Mouse (Mus musculus) adrenal gland, adult 18-20 months (tissue): ENCODE measurements at regions not wholly inside any gene's neighbourhood (a gene's known extent, or its start where the extent isn't known, plus 50 kb on each side); places are given as distances from the start of the nearest gene placed in this dataset.

Experiments used
- DNase-seq, 2 experiments: peaks; one replicate each; pipeline ENCODE4 v3.0.0; 2021 to 2022; ENCODE audit warnings: low spot score in 2 of 2

- no peak for DNase-seq
Observed at GRCm38 (mm10) chr6:12140596-12140995, 233.0 kb downstream of the Phf14 start.

GRCm38 (mm10) chr6:12145216-12145615 is 237.6 kb downstream of the Phf14 start:
- DNase-seq = no peak

- no peak for DNase-seq
Observed at GRCm38 (mm10) chr6:12150613-12151333, 243.2 kb downstream of the Phf14 start.

- DNase-seq = no peak
Observed at GRCm38 (mm10) chr6:12163971-12164370, 256.4 kb downstream of the Phf14 start.

- DNase-seq = no peak
Observed at GRCm38 (mm10) chr6:12168533-12168932, 260.9 kb downstream of the Phf14 start.

- DNase-seq = no peak
Observed at GRCm38 (mm10) chr6:12169431-12169830, 261.8 kb downstream of the Phf14 start.

- DNase-seq = no peak
Observed at GRCm38 (mm10) chr6:12170722-12171121, 263.1 kb downstream of the Phf14 start.

- no peak for DNase-seq
Observed at GRCm38 (mm10) chr6:12171189-12171588, 263.6 kb downstream of the Phf14 start.

GRCm38 (mm10) chr6:12177996-12178395 is 270.4 kb downstream of the Phf14 start:
- DNase-seq = no peak

GRCm38 (mm10) chr6:12180951-12181350 is 273.3 kb downstream of the Phf14 start:
- no peak for DNase-seq

- no peak for DNase-seq
Observed at GRCm38 (mm10) chr6:12210190-12210589, 302.6 kb downstream of the Phf14 start.

GRCm38 (mm10) chr6:12214526-12215177 is 307.0 kb downstream of the Phf14 start:
- DNase-seq = no peak

- DNase-seq = no peak
Observed at GRCm38 (mm10) chr6:12215178-12215553, 307.6 kb downstream of the Phf14 start.

- DNase-seq = no peak
Observed at GRCm38 (mm10) chr6:12244151-12244550, 336.5 kb downstream of the Phf14 start.

- no peak for DNase-seq
Observed at GRCm38 (mm10) chr6:12247975-12248374, 340.4 kb downstream of the Phf14 start.

- no peak for DNase-seq
Observed at GRCm38 (mm10) chr6:12248599-12248998, 341.0 kb downstream of the Phf14 start.

- DNase-seq = no peak
Observed at GRCm38 (mm10) chr6:12254507-12254906, 346.9 kb downstream of the Phf14 start.

- DNase-seq = no peak
Observed at GRCm38 (mm10) chr6:12255434-12255833, 347.8 kb downstream of the Phf14 start.

GRCm38 (mm10) chr6:12258273-12258672 is 350.7 kb downstream of the Phf14 start:
- no peak for DNase-seq

- no peak for DNase-seq
Observed at GRCm38 (mm10) chr6:12258940-12259481, 351.4 kb downstream of the Phf14 start.

GRCm38 (mm10) chr6:12259629-12260028 is 352.0 kb downstream of the Phf14 start:
- no peak for DNase-seq

- peak; percentile 24 to 33 for DNase-seq
Observed at GRCm38 (mm10) chr6:12260325-12261076, 352.9 kb downstream of the Phf14 start.
